Mouse (Mus musculus) myocyte (in vitro differentiated cells): ENCODE measurements around the gene Mphosph6. TPM values are rescaled to one million over a fixed set of nuclear protein-coding genes. Genes with fewer than 3 reads are reported as not detected.

Experiments used
- H3K27me3 ChIP-seq: one replicate; pipeline ENCODE4 v1.6.1; 2011; ENCODE audit not compliant: control insufficient read depth, insufficient read depth, insufficient read length
- H3K36me3 ChIP-seq: one replicate; pipeline ENCODE4 v1.6.1; 2011; ENCODE audit not compliant: control insufficient read depth, insufficient read depth
- H3K4me2 ChIP-seq: one replicate; pipeline ENCODE4 v1.6.1; 2011; ENCODE audit warnings: low read depth, control low read depth
- H3K4me3 ChIP-seq: one replicate; pipeline ENCODE4 v1.5.1; 2011; ENCODE audit warnings: mild to moderate bottlenecking, control low read depth, moderate library complexity
- H3K79me2 ChIP-seq: one replicate; pipeline ENCODE4 v1.6.1; 2011; ENCODE audit not compliant: control insufficient read depth, insufficient read depth
- H3ac ChIP-seq: one replicate; pipeline ENCODE4 v1.6.1; 2011; ENCODE audit not compliant: control insufficient read depth, insufficient read length
- CEBPB ChIP-seq: IDR thresholded peaks from 2 replicates; pipeline ENCODE4 v1.6.1; 2011; ENCODE audit warnings: mild to moderate bottlenecking, moderate library complexity; ENCODE audit not compliant: poor library complexity, insufficient read depth, severe bottlenecking
- E2F4 ChIP-seq: IDR thresholded peaks from one replicate; pipeline ENCODE4 v1.6.1; 2011; ENCODE audit warnings: mild to moderate bottlenecking, control low read depth, moderate library complexity; ENCODE audit not compliant: insufficient read depth
- MAX ChIP-seq: IDR thresholded peaks from one replicate; pipeline ENCODE4 v1.6.1; 2011; ENCODE audit warnings: low read depth, mild to moderate bottlenecking, control low read depth
- MYOD1 ChIP-seq, 3 experiments: IDR thresholded peaks; one replicate each; pipeline ENCODE4 v1.6.1; 2011; ENCODE audit warnings: control low read depth in 2 of 3, low read depth in 2 of 3, mild to moderate bottlenecking in 2 of 3, moderate library complexity in 1 of 3; ENCODE audit not compliant: insufficient read length in 2 of 3, control insufficient read depth in 1 of 3
- MYOG ChIP-seq, 3 experiments: IDR thresholded peaks; one replicate each; pipeline ENCODE4 v1.6.1; 2011; ENCODE audit warnings: control low read depth in 2 of 3, low read depth in 2 of 3, mild to moderate bottlenecking in 2 of 3; ENCODE audit not compliant: insufficient read length in 2 of 3, control insufficient read depth in 1 of 3, insufficient read depth in 1 of 3
- POLR2A ChIP-seq: IDR thresholded peaks from one replicate; pipeline ENCODE4 v1.6.1; 2011; ENCODE audit warnings: low read depth, mild to moderate bottlenecking, control low read depth, moderate library complexity; ENCODE audit not compliant: insufficient read length
- POLR2AphosphoS2 ChIP-seq: IDR thresholded peaks from one replicate; pipeline ENCODE4 v1.6.1; 2011; ENCODE audit warnings: low read depth, control low read depth; ENCODE audit not compliant: insufficient read length
- REST ChIP-seq: IDR thresholded peaks from one replicate; pipeline ENCODE4 v1.6.1; 2011; ENCODE audit warnings: mild to moderate bottlenecking, control low read depth, moderate library complexity; ENCODE audit not compliant: insufficient read depth, insufficient read length
- SRF ChIP-seq: IDR thresholded peaks from one replicate; pipeline ENCODE4 v1.6.1; 2011; ENCODE audit warnings: low read depth; ENCODE audit not compliant: control insufficient read depth, insufficient read length
- TCF12 ChIP-seq: IDR thresholded peaks from one replicate; pipeline ENCODE4 v1.6.1; 2011; ENCODE audit warnings: mild to moderate bottlenecking, control low read depth; ENCODE audit not compliant: poor library complexity, insufficient read depth, severe bottlenecking
- TCF3 ChIP-seq: IDR thresholded peaks from one replicate; pipeline ENCODE4 v1.6.1; 2011; ENCODE audit warnings: low read depth, control low read depth; ENCODE audit not compliant: insufficient read length
- USF1 ChIP-seq: IDR thresholded peaks from one replicate; pipeline ENCODE4 v1.6.1; 2011; ENCODE audit warnings: low read depth, mild to moderate bottlenecking, control low read depth, moderate library complexity
- polyA plus RNA-seq: library from polyadenylated mRNA; unstranded; fragments of >200 nt; fragmentation: generic; extraction: Trizol; gene quantifications from one replicate; pipeline ENCODE4 v1.2.1, GENCODE M21; 2012; ENCODE audit warnings: missing spikeins

Gene Mphosph6
- polyA plus RNA-seq, 1 experiment, result 17.2 TPM

DNA sequence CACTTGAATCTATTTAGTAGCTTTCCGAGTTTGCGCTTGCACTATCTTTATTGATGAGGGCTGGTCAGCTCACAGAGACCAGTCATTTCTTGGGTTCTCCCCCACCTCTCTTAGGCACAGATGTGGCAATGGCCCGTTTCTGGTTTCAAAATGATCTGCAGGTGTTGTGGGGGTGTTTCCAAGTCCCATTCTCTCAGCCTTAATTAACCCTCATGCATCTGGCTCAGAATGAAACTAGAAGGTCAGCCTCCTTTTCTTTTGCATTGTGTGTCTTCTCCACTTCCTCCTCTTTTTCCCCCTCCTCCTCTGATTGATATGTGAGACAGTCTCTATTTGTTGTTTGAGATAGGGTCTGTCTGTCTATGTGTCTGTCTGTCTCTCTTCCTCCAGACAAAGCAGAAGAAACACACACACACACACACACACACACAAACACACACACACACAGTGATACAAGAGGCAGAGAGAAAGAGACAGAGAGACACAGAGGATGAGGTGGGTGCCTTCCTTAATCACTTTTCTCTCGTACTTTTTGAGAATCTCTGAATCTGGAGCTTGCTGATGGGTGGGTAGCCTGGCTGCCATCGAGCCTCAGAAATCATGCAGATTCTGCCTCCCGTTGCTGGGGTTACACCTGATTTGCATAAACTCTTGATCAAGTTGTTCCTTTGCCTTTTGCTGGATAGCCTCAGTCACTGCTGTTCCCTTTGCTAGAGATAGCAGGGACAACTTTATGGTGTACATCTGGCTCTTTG is 20.2 kb downstream of the Mphosph6 start:
- Histone ChIP-seq H3K4me2 (no peak overlapping the region), H3ac (no peak overlapping the region), H3K4me3 (no peak overlapping the region), H3K79me2 (no peaks in the 10 kb centered on the region), H3K36me3 (no peaks in the 10 kb centered on the region), H3K27me3 (no peaks in the 10 kb centered on the region)
- TF ChIP-seq MAX, result no peak
- no peak for TF ChIP-seq REST
- TF ChIP-seq USF1, result no peak
- no peak for TF ChIP-seq CEBPB
- TF ChIP-seq SRF, result no peak
- no peak for TF ChIP-seq E2F4

DNA sequence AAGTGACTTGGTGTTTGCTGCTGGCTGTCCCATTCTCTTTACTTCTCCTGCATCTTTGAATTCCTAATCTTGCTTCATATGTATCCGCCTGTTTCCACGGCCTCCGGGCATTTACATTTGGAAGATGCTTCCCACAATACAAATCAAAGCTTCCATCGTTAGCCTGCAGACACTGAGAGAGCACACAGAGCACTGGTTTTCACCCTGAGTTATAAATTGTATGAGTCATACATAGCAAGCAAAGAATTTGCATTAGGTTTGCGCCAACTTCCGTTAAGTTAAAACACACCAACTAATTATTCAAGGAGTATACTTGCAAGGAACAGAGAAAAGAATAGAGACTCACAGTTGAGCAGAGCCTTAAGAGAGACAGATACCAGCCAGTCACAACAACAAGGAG is 22.4 kb downstream of the Mphosph6 start:
- no peak overlapping the region for H3K4me2 ChIP-seq
- H3ac ChIP-seq, result no peak overlapping the region
- no peak for TF ChIP-seq REST
- no peak for TF ChIP-seq USF1
- TF ChIP-seq CEBPB, result no peak
- TF ChIP-seq POLR2A, result no peak
- TF ChIP-seq E2F4, result no peak
- no peak for TF ChIP-seq TCF12
- no peak for TF ChIP-seq POLR2AphosphoS2
- no peaks in the 10 kb centered on the region for H3K36me3 ChIP-seq
- no peaks in the 10 kb centered on the region for H3K27me3 ChIP-seq
- H3K4me3 ChIP-seq, result no peak overlapping the region
- no peaks in the 10 kb centered on the region for H3K79me2 ChIP-seq

GRCm38 (mm10) chr8:117778531-117779322 is 23.0 kb downstream of the Mphosph6 start:
- no peak for TF ChIP-seq E2F4
- TF ChIP-seq TCF12, result no peak
- TF ChIP-seq MYOG (IDR thresholded peaks at IDR 0.05; ENCODE audit: control insufficient read depth in 1 of 3, insufficient read depth in 1 of 3, insufficient read length in 2 of 3, low read depth in 2 of 3), result no peak
- no peak for TF ChIP-seq SRF
- TF ChIP-seq CEBPB, result no peak
- TF ChIP-seq MAX, result no peak
- TF ChIP-seq USF1, result no peak
- no peak for TF ChIP-seq MYOD1 (IDR thresholded peaks at IDR 0.05; ENCODE audit: control insufficient read depth in 1 of 3, insufficient read length in 2 of 3, low read depth in 2 of 3)
- no peak for TF ChIP-seq REST
- TF ChIP-seq POLR2AphosphoS2, result no peak
- TF ChIP-seq TCF3, result no peak
- TF ChIP-seq POLR2A, result no peak
- Histone ChIP-seq H3K4me3 (no peak overlapping the region), H3K79me2 (no peaks in the 10 kb centered on the region), H3K4me2 (no peak overlapping the region), H3K27me3 (no peaks in the 10 kb centered on the region), H3K36me3 (no peaks in the 10 kb centered on the region), H3ac (no peak overlapping the region)

- H3K79me2 ChIP-seq, result no peaks in the 10 kb centered on the region
- H3K4me2 ChIP-seq, result no peak overlapping the region
- no peaks in the 10 kb centered on the region for H3K27me3 ChIP-seq
- H3ac ChIP-seq, result no peak overlapping the region
- no peaks in the 10 kb centered on the region for H3K36me3 ChIP-seq
- H3K4me3 ChIP-seq, result no peak overlapping the region
- TF ChIP-seq POLR2AphosphoS2 (no peak), CEBPB (no peak), MYOD1 (IDR thresholded peaks at IDR 0.05; ENCODE audit: control insufficient read depth in 1 of 3, insufficient read length in 2 of 3, low read depth in 2 of 3) (no peak), TCF3 (no peak), MYOG (IDR thresholded peaks at IDR 0.05; ENCODE audit: control insufficient read depth in 1 of 3, insufficient read depth in 1 of 3, insufficient read length in 2 of 3, low read depth in 2 of 3) (no peak), E2F4 (no peak), REST (no peak), MAX (no peak), SRF (no peak), POLR2A (no peak), USF1 (no peak), TCF12 (no peak)
Measured at GRCm38 (mm10) chr8:117776075-117776474, 25.7 kb downstream of the Mphosph6 start.

- H3K4me3 ChIP-seq, result no peak overlapping the region
Measured at GRCm38 (mm10) chr8:117775626-117776025, 26.1 kb downstream of the Mphosph6 start.

More at GRCm38 (mm10) chr8:117775626-117776025, 26.1 kb downstream of the Mphosph6 start:
- no peak overlapping the region for H3K4me2 ChIP-seq
- TF ChIP-seq USF1 (no peak), MYOD1 (IDR thresholded peaks at IDR 0.05; ENCODE audit: control insufficient read depth in 1 of 3, insufficient read length in 2 of 3, low read depth in 2 of 3) (no peak), POLR2AphosphoS2 (no peak), TCF3 (no peak), MYOG (IDR thresholded peaks at IDR 0.05; ENCODE audit: control insufficient read depth in 1 of 3, insufficient read depth in 1 of 3, insufficient read length in 2 of 3, low read depth in 2 of 3) (no peak), E2F4 (no peak), TCF12 (no peak), MAX (no peak), CEBPB (no peak), REST (no peak), SRF (no peak), POLR2A (no peak)
- H3K79me2 ChIP-seq, result no peaks in the 10 kb centered on the region
- no peaks in the 10 kb centered on the region for H3K27me3 ChIP-seq
- no peaks in the 10 kb centered on the region for H3K36me3 ChIP-seq
- H3ac ChIP-seq, result no peak overlapping the region
